Mouse (Mus musculus) heart, embryonic 15.5 days (tissue): Measurements from ENCODE around the gene Zfyve28. TPM values are rescaled to one million over a fixed set of nuclear protein-coding genes. Genes with fewer than 3 reads are reported as not detected.

Experiments
- ATAC-seq: fragments of 200-750 bp; cut with Nextera tagmentation; replicated peaks from 2 replicates; pipeline ENCODE4 v1.8.0; 2017; ENCODE audit warnings: low read depth, moderate TSS enrichment; ENCODE audit not compliant: insufficient number of reproducible peaks, insufficient read depth, low FRiP score
- H3K27ac ChIP-seq: fragments of 300-500 bp; sonication (generic); 2 replicates; pipeline ENCODE4 v1.5.1; 2015; ENCODE audit warnings: mild to moderate bottlenecking, inconsistent platforms
- H3K27me3 ChIP-seq: fragments of 300-500 bp; sonication (generic); 2 replicates; pipeline ENCODE4 v1.6.1; 2015; ENCODE audit warnings: inconsistent platforms
- H3K36me3 ChIP-seq: fragments of 300-500 bp; sonication (generic); 2 replicates; pipeline ENCODE4 v1.6.1; 2015; ENCODE audit warnings: mild to moderate bottlenecking, inconsistent platforms
- H3K4me1 ChIP-seq: fragments of 300-500 bp; sonication (generic); replicated peaks from 2 replicates; pipeline ENCODE4 v1.6.1; 2015; ENCODE audit warnings: inconsistent platforms
- H3K4me2 ChIP-seq: fragments of 300-500 bp; sonication (generic); 2 replicates; pipeline ENCODE4 v1.6.1; 2015; ENCODE audit warnings: inconsistent platforms, mild to moderate bottlenecking, moderate library complexity
- H3K4me3 ChIP-seq: fragments of 300-500 bp; sonication (generic); 2 replicates; pipeline ENCODE4 v1.5.1; 2015; ENCODE audit warnings: mild to moderate bottlenecking, inconsistent platforms
- H3K9ac ChIP-seq: fragments of 300-500 bp; sonication (generic); 2 replicates; pipeline ENCODE4 v1.6.1; 2015; ENCODE audit warnings: mild to moderate bottlenecking, inconsistent platforms
- H3K9me3 ChIP-seq: fragments of 300-500 bp; sonication (generic); replicated peaks from 2 replicates; pipeline ENCODE4 v1.6.1; 2016; ENCODE audit warnings: inconsistent platforms
- WGBS: fragments of 180-500 bp; shearing (Covaris S2); methylation state at CpG from one replicate; pipeline ENCODE4 v1.1.7; 2015; ENCODE audit warnings: mixed read lengths; 5-methylcytosine and 5-hydroxymethylcytosine counted together
- polyA plus RNA-seq: library from polyadenylated mRNA; unstranded; fragments of >200 nt; fragmentation: Nextera tagmentation; extraction: Ambion mirVana; gene quantifications from 2 replicates; pipeline ENCODE4 v1.2.1, GENCODE M21; 2015

The Zfyve28 gene
- polyA plus RNA-seq, 1 experiment from 2014 or later = 0.23 TPM

DNA sequence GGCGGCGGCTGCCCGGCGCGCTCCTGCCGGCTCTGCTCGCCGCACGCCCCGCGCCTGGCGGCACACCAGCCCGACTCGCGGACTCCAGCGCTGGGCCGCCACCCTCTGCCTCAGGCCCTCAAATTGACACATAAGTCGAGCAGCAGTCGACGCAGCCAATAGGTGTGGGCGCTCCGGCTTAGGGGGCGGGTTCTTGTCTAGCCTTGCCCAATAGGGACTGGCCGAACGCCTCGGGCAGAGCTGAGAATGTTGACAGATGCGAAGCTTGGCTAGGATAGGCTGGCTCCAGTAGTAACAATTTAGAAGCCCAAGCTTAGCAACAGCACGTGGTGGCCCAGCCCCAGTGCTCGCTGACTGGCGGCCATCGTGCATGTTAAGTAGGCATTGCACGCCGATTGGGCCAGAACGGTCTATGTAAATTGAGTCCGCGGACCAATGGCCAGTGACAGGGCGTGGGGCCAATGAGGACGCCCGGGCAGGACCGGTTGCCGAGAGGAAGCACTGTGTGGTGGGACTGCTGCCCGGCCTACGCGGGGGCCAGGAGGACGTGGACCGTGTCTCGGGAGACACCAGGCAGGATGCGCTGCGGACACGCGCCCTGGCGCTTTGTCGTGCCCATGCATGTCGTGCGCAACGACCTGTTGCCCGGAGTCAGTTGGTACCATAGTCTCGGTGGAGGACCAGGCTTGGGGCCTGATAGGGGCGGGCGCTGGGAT lies 100.5 kb downstream of the Zfyve28 start, which contains the start of gene Mxd4:
Mxd4 (minus strand) TSS at position 120 of the 716 bp plus-strand sequence.
- WGBS = under 1% methylated on average over 60 of the region's 60 CpGs
- Histone ChIP-seq H3K9me3 (no peaks in the 10 kb centered on the region), H3K36me3 (no peaks in the 10 kb centered on the region), H3K4me3 (peak within 1 kb of the TSS; percentile 97), H3K4me2 (peak within 1 kb of the TSS; percentile 82), H3K27me3 (no peaks in the 10 kb centered on the region), H3K9ac (peak within 1 kb of the TSS; percentile 96), H3K27ac (peak within 1 kb of the TSS; percentile 98), H3K4me1 (peaks cover 65% of the 10 kb centered on the region)
- peak; percentile 96 for ATAC-seq

DNA sequence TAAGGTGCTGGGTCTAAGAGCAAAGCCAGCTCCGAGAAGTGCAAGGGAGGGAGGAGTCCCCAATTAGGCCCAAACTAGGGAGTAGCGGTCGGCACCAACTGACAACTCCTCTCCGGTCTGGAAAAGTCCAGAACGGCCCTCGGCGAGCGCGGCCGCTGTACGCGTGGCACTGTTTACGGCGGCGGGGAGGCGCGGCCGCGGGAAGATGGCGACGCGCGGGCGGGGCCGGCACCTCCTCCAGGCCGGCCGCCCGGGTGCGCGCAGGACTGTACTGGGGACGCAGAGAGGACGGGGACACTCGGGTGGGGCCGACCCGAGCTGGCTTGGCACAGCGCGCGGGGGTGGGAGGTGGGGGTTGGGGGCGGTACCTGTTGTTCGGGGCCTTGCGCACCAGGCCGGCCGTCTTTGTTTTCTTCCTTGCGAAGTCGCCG lies 101.3 kb downstream of the Zfyve28 start:
- peak; percentile 16; the same call in 1 of the 2 replicates for ATAC-seq

DNA sequence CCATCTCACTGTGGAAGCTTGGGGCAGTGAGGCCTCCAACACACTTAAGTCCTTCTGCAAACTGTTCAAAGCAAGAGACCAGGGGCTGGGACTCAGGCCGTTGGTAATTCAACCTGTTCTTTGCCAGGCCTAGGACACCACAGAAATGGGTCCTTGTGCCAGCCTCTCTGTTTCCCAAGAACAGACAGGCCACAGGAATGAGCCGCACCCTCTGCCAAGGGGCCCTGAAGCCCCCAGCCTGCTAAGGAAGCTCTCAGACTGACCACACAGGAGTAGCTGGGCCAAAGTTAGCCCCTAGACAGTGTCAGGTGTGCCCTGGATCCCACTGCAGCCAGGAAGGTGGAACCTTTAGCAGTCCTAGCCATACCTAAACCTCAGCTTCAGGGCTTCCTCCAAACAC lies 101.9 kb downstream of the Zfyve28 start:
- peak overlapping the region; percentile 98 for H3K27ac ChIP-seq
- 45% methylated on average over 2 of the region's 2 CpGs for WGBS

More for the DNA sequence above, 101.3 kb downstream of the Zfyve28 start:
- H3K4me2 ChIP-seq = peak overlapping the region; percentile 82
- peak overlapping the region; percentile 97 for H3K4me3 ChIP-seq
- under 1% methylated on average over 46 of the region's 46 CpGs for WGBS
- peaks cover 2% of the 10 kb centered on the region for H3K36me3 ChIP-seq
- no peaks in the 10 kb centered on the region for H3K9me3 ChIP-seq
- peaks cover 73% of the 10 kb centered on the region for H3K4me1 ChIP-seq
- H3K27ac ChIP-seq = peak overlapping the region; percentile 98
- peak overlapping the region; percentile 96 for H3K9ac ChIP-seq
- no peaks in the 10 kb centered on the region for H3K27me3 ChIP-seq

GRCm38 (mm10) chr5:34185791-34186190 lies 102.5 kb downstream of the Zfyve28 start:
- no peak for ATAC-seq
- peaks cover 10% of the 10 kb centered on the region for H3K36me3 ChIP-seq
- H3K4me3 ChIP-seq = peak overlapping the region; percentile 97
- peak overlapping the region; percentile 82 for H3K4me2 ChIP-seq
- peak overlapping the region; percentile 96; the same call in 1 of the 2 replicates for H3K9ac ChIP-seq
- H3K27me3 ChIP-seq = no peaks in the 10 kb centered on the region
- no peak overlapping the region for H3K27ac ChIP-seq
- H3K9me3 ChIP-seq = no peaks in the 10 kb centered on the region
- H3K4me1 ChIP-seq = peaks cover 74% of the 10 kb centered on the region

More for the DNA sequence above, 101.9 kb downstream of the Zfyve28 start:
- Histone ChIP-seq H3K4me1 (peaks cover 76% of the 10 kb centered on the region), H3K4me2 (peak overlapping the region; percentile 82), H3K9me3 (no peaks in the 10 kb centered on the region), H3K36me3 (peaks cover 7% of the 10 kb centered on the region), H3K9ac (peak overlapping the region; percentile 96), H3K4me3 (peak overlapping the region; percentile 97), H3K27me3 (no peaks in the 10 kb centered on the region)
- ATAC-seq = no peak

GRCm38 (mm10) chr5:34185051-34185580 lies 103.1 kb downstream of the Zfyve28 start:
- 89% methylated on average over 1 of the region's 1 CpGs for WGBS

DNA sequence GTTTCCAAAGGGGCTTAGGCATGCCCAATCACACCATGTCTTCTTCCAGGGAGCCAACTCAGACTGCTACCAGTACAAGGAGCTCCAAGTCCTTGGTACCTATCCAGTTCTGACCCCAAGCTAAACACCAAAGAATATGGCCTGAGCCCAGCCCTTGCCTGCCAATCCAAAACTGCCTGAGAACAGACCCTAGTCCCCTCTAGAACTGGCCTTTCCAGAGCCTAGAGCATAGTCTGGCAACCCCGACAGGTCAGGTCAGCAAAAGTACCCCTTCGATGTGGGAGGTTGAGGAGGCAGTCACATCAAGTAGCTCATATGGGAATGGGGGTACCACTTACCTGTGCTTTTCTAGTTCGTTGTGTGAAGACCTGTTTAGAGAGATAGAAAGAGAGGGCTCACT lies 104.3 kb downstream of the Zfyve28 start:
- H3K27ac ChIP-seq = peak overlapping the region; percentile 84
- H3K36me3 ChIP-seq = peaks cover 16% of the 10 kb centered on the region
- no peaks in the 10 kb centered on the region for H3K27me3 ChIP-seq
- ATAC-seq = no peak
- peak overlapping the region; percentile 19; the same call in 1 of the 2 replicates for H3K9ac ChIP-seq
- 90% methylated on average over 3 of the region's 3 CpGs for WGBS
- H3K9me3 ChIP-seq = no peaks in the 10 kb centered on the region
- 0 out of 2 replicates have a peak overlapping the region, but pooled peaks have one; percentile 48 for H3K4me2 ChIP-seq
- H3K4me3 ChIP-seq = no peak overlapping the region
- peaks cover 64% of the 10 kb centered on the region for H3K4me1 ChIP-seq

More at GRCm38 (mm10) chr5:34185051-34185580, 103.1 kb downstream of the Zfyve28 start:
- Histone ChIP-seq H3K9ac (peak overlapping the region; percentile 7; the same call in 1 of the 2 replicates), H3K27ac (no peak overlapping the region), H3K36me3 (peaks cover 13% of the 10 kb centered on the region), H3K9me3 (no peaks in the 10 kb centered on the region), H3K4me2 (peak overlapping the region; percentile 82), H3K27me3 (no peaks in the 10 kb centered on the region), H3K4me3 (no peak overlapping the region), H3K4me1 (peaks cover 74% of the 10 kb centered on the region)
- ATAC-seq = no peak

DNA sequence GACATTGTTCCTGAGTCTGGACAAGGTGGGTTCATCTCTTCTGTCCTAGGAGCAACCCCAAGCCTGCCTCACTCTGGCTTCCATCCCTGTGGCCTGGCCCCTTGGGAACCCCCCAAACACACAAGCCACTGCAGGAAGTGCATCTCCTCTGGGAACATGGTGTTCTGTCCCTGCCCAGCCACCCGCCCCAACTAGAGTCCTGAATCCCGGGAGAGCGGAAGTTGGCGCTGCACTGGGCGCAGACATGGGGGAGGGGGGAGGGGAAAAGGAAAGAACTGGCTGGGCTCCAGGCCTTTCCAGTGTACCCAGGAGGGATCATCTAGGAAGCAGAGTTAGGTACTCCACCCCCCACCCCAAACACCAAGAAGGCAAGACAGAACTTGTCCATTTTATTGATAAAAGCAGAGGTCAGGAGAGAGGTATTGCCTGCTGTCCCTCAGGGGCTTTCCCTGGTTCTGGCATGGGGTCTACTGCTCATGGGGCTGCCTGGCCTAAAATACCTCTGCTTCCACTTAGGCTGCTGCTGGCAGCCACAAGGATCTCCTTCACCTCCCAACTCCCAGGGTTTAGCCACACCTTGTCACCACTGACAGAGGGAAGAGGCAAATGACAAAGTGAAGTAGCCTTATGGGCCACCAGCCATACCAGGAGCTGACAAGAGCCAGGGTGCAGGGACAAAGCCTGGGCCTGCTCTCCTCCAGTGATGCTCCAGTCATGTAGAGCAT lies 104.9 kb downstream of the Zfyve28 start:
- H3K4me2 ChIP-seq = peak overlapping the region; percentile 48
- H3K9me3 ChIP-seq = no peaks in the 10 kb centered on the region
- peaks cover 57% of the 10 kb centered on the region for H3K4me1 ChIP-seq
- peak overlapping the region; percentile 84 for H3K27ac ChIP-seq
- ATAC-seq = no peak
- peak overlapping the region; percentile 19; the same call in 1 of the 2 replicates for H3K9ac ChIP-seq
- H3K27me3 ChIP-seq = no peaks in the 10 kb centered on the region
- WGBS = 27% methylated on average over 5 of the region's 5 CpGs
- H3K4me3 ChIP-seq = no peak overlapping the region
- peaks cover 22% of the 10 kb centered on the region for H3K36me3 ChIP-seq

DNA sequence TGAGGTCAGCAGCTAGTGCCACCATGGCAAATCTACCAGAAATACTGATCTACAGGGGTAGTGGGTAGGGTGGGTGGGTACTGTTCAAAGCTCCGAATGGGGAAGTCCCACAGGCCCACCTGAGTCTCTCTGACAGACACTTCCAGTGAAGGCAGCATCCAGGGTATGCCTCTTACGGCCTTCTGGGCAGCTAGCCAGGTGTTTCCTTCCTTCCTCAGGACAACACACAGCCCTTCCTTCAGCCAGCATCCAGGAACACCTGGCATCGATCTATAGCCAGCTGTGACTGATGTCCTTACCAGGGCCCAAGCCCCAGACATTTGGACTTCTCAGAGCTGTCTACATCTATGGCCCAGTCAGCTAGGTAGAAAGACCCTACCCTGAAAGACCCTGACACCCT lies 105.8 kb downstream of the Zfyve28 start:
- no peak overlapping the region for H3K9ac ChIP-seq
- H3K4me3 ChIP-seq = no peak overlapping the region
- H3K27me3 ChIP-seq = no peaks in the 10 kb centered on the region
- peaks cover 56% of the 10 kb centered on the region for H3K4me1 ChIP-seq
- ATAC-seq = no peak
- 55% methylated on average over 3 of the region's 3 CpGs for WGBS
- no peaks in the 10 kb centered on the region for H3K9me3 ChIP-seq
- H3K36me3 ChIP-seq = peaks cover 30% of the 10 kb centered on the region
- peak overlapping the region; percentile 84 for H3K27ac ChIP-seq
- peak overlapping the region; percentile 48 for H3K4me2 ChIP-seq

DNA sequence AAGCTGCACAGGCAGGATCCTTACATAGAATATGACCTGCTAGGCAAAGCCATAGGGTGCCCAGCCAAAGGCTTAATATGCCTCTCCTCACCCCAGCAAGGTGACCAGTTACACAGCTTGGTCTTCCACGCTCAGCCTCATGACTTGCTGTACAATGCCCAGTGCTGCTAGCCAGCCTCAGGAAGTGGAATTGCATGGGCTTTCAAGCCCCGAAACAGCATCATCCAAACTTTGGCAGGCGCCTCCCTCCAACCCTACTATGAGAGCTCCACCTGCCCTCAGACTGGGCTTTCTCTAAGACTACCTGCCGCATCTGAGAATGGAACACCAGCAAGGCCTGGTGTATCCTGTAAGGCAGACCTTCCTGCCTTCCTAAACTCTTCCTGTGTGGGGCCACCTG lies 110.4 kb downstream of the Zfyve28 start:
- H3K4me1 ChIP-seq = peaks cover 15% of the 10 kb centered on the region
- H3K9me3 ChIP-seq = no peaks in the 10 kb centered on the region
- H3K27me3 ChIP-seq = no peaks in the 10 kb centered on the region
- no peak for ATAC-seq
- H3K4me2 ChIP-seq = no peak overlapping the region
- H3K9ac ChIP-seq = no peak overlapping the region
- no peak overlapping the region for H3K27ac ChIP-seq
- H3K4me3 ChIP-seq = no peak overlapping the region
- WGBS = 96% methylated on average over 4 of the region's 4 CpGs
- H3K36me3 ChIP-seq = peaks cover 68% of the 10 kb centered on the region

GRCm38 (mm10) chr5:34177091-34177490 lies 111.2 kb downstream of the Zfyve28 start:
- H3K27me3 ChIP-seq = no peaks in the 10 kb centered on the region
- no peak overlapping the region for H3K4me2 ChIP-seq
- no peak overlapping the region for H3K27ac ChIP-seq
- no peak overlapping the region for H3K4me3 ChIP-seq
- 77% methylated on average over 2 of the region's 2 CpGs for WGBS
- H3K9ac ChIP-seq = no peak overlapping the region
- peaks cover 8% of the 10 kb centered on the region; the same call in 1 of the 2 replicates for H3K4me1 ChIP-seq
- peaks cover 67% of the 10 kb centered on the region for H3K36me3 ChIP-seq
- no peak for ATAC-seq
- no peaks in the 10 kb centered on the region for H3K9me3 ChIP-seq

- no peak overlapping the region for H3K27ac ChIP-seq
- H3K9ac ChIP-seq = no peak overlapping the region
- H3K36me3 ChIP-seq = peaks cover 63% of the 10 kb centered on the region
- no peak overlapping the region for H3K4me2 ChIP-seq
- H3K4me3 ChIP-seq = no peak overlapping the region
- no peak for ATAC-seq
- no peaks in the 10 kb centered on the region for H3K9me3 ChIP-seq
- H3K4me1 ChIP-seq = peaks cover 4% of the 10 kb centered on the region; the same call in 1 of the 2 replicates
- no peaks in the 10 kb centered on the region for H3K27me3 ChIP-seq
- 81% methylated on average over 10 of the region's 10 CpGs for WGBS
These were observed 111.6 kb downstream of the Zfyve28 start for GRCm38 (mm10) chr5:34176691-34177090.
